Mouse (Mus musculus): ENCODE results near the gene Tnfrsf13c.

GRCm38 (mm10) chr15:82197246-82197750, 26.9 kb downstream of the Tnfrsf13c start:
- TF ChIP-seq CTCF (IDR thresholded peaks at IDR 0.05; ENCODE audit: borderline replicate concordance, insufficient read depth, low read depth, low read length) (no peak), POLR2A (IDR thresholded peaks at IDR 0.05; ENCODE audit: borderline replicate concordance, insufficient read depth, low read length) (no peak)
